Mouse (Mus musculus) intestine, postnatal 0 days (tissue): ENCODE results near the gene Hecw2. TPM values are rescaled to one million over a fixed set of nuclear protein-coding genes. Genes with fewer than 3 reads are reported as not detected.

ENCODE experiments used
- ATAC-seq: fragments of 200-750 bp; cut with Nextera tagmentation; 2 replicates; pipeline ENCODE4 v1.8.0; 2017; ENCODE audit warnings: mild to moderate bottlenecking, moderate TSS enrichment, moderate library complexity
- H3K27ac ChIP-seq: fragments of 300-500 bp; sonication (generic); 2 replicates; pipeline ENCODE4 v1.5.1; 2014; ENCODE audit warnings: mild to moderate bottlenecking, low read depth, low read length, moderate library complexity
- H3K27me3 ChIP-seq: fragments of 300-500 bp; sonication (generic); replicated peaks from 2 replicates; pipeline ENCODE4 v1.6.1; 2014; ENCODE audit warnings: low read length, mixed read lengths; ENCODE audit not compliant: control insufficient read depth, insufficient read depth
- H3K36me3 ChIP-seq: fragments of 300-500 bp; sonication (generic); 2 replicates; pipeline ENCODE4 v1.6.1; 2014; ENCODE audit warnings: mild to moderate bottlenecking, moderate library complexity; ENCODE audit not compliant: control insufficient read depth, insufficient read depth
- H3K4me1 ChIP-seq: fragments of 300-500 bp; sonication (generic); replicated peaks from 2 replicates; pipeline ENCODE4 v1.6.1; 2014; ENCODE audit warnings: antibody characterized with exemption, low read length, mixed read lengths; ENCODE audit not compliant: control insufficient read depth, insufficient read depth
- H3K4me2 ChIP-seq: fragments of 300-500 bp; sonication (generic); replicated peaks from 2 replicates; pipeline ENCODE4 v1.6.1; 2014; ENCODE audit warnings: low read depth, mild to moderate bottlenecking, moderate library complexity
- H3K4me3 ChIP-seq: fragments of 300-500 bp; sonication (generic); 2 replicates; pipeline ENCODE4 v1.5.1; 2014; ENCODE audit warnings: low read depth, low read length
- H3K9ac ChIP-seq: fragments of 300-500 bp; sonication (generic); 2 replicates; pipeline ENCODE4 v1.6.1; 2014; ENCODE audit warnings: mild to moderate bottlenecking, low read depth, low read length
- H3K9me3 ChIP-seq: fragments of 300-500 bp; sonication (generic); 2 replicates; pipeline ENCODE4 v1.6.1; 2016; ENCODE audit warnings: mixed run types; ENCODE audit not compliant: control insufficient read depth
- CTCF ChIP-seq: sonication (generic); IDR thresholded peaks from 2 replicates; pipeline ENCODE4 v1.5.1; 2016; ENCODE audit warnings: low read depth, mild to moderate bottlenecking, control low read depth, antibody characterized with exemption, moderate library complexity
- WGBS: fragments of 180-500 bp; shearing (Covaris S2); extraction: QIAGEN DNeasy Blood & Tissue Kit; methylation state at CpG from one replicate; pipeline ENCODE4 v1.1.7; 2014; 5-methylcytosine and 5-hydroxymethylcytosine counted together
- polyA plus RNA-seq: library from polyadenylated mRNA; unstranded; fragments of >200 nt; fragmentation: Nextera tagmentation; extraction: Ambion mirVana; gene quantifications from 2 replicates; pipeline ENCODE4 v1.2.1, GENCODE M21; 2015

Gene Hecw2
- polyA plus RNA-seq, 1 experiment from 2014 or later: 0.69 TPM

- Histone ChIP-seq H3K9me3 (no peaks in the 10 kb centered on the region), H3K4me1 (no peaks in the 10 kb centered on the region), H3K4me2 (no peak overlapping the region), H3K36me3 (no peaks in the 10 kb centered on the region), H3K9ac (no peak overlapping the region), H3K27ac (no peak overlapping the region), H3K27me3 (no peaks in the 10 kb centered on the region), H3K4me3 (no peak overlapping the region)
- 41% methylated on average over 5 of the region's 5 CpGs for WGBS
- no peak for ATAC-seq
- TF ChIP-seq CTCF: no peak
Measured at GRCm38 (mm10) chr1:54005860-54006386, 189.0 kb downstream of the Hecw2 start.

GRCm38 (mm10) chr1:54003288-54003687 lies 191.7 kb downstream of the Hecw2 start:
- no peak for TF ChIP-seq CTCF
- no peaks in the 10 kb centered on the region for H3K36me3 ChIP-seq
- H3K27ac ChIP-seq: no peak overlapping the region
- H3K4me2 ChIP-seq: no peak overlapping the region
- H3K9me3 ChIP-seq: no peaks in the 10 kb centered on the region
- no peak overlapping the region for H3K9ac ChIP-seq
- H3K27me3 ChIP-seq: no peaks in the 10 kb centered on the region
- no peak for ATAC-seq
- no peaks in the 10 kb centered on the region for H3K4me1 ChIP-seq
- no peak overlapping the region for H3K4me3 ChIP-seq
- WGBS: 62% methylated on average over 3 of the region's 3 CpGs

DNA sequence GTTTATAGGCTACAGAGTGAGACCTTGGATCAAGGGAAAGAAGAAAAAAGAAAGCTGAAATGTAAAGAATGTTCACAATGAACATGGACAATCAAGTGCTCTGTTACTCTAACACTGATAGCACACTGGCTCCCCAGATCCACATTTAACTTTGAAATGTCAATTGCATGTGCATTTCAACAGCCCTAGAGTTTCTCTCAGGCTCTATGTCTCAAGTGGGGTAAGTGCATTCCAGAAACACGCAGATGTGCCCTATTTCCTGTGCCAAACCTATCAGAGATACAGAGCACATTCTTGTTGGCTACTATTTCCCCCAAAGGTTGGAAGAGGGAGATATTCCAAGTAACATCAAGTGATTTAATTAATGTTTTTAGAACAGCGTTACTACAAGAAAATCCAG lies 192.9 kb downstream of the Hecw2 start:
- H3K4me3 ChIP-seq: no peak overlapping the region
- no peaks in the 10 kb centered on the region for H3K4me1 ChIP-seq
- no peaks in the 10 kb centered on the region for H3K27me3 ChIP-seq
- ATAC-seq: no peak
- H3K9ac ChIP-seq: no peak overlapping the region
- no peak for TF ChIP-seq CTCF
- WGBS: 87% methylated on average over 2 of the region's 2 CpGs
- no peak overlapping the region for H3K4me2 ChIP-seq
- H3K9me3 ChIP-seq: no peaks in the 10 kb centered on the region
- H3K36me3 ChIP-seq: no peaks in the 10 kb centered on the region
- no peak overlapping the region for H3K27ac ChIP-seq

- no peak overlapping the region for H3K27ac ChIP-seq
- no peaks in the 10 kb centered on the region for H3K4me1 ChIP-seq
- no peaks in the 10 kb centered on the region for H3K27me3 ChIP-seq
- no peak for ATAC-seq
- H3K4me2 ChIP-seq: no peak overlapping the region
- TF ChIP-seq CTCF: no peak
- 90% methylated on average over 1 of the region's 1 CpGs for WGBS
- no peak overlapping the region for H3K4me3 ChIP-seq
- H3K9ac ChIP-seq: no peak overlapping the region
- no peaks in the 10 kb centered on the region for H3K36me3 ChIP-seq
- H3K9me3 ChIP-seq: no peaks in the 10 kb centered on the region
Measured at GRCm38 (mm10) chr1:53997239-53997638, 197.7 kb downstream of the Hecw2 start.

- whole genome bisulfite sequencing: 57% methylated on average over 8 of the region's 8 CpGs
- Histone ChIP-seq H3K4me3 (no peak overlapping the region), H3K27ac (no peak overlapping the region)
Measured at GRCm38 (mm10) chr1:53986185-53986892, 208.6 kb downstream of the Hecw2 start.

GRCm38 (mm10) chr1:53978514-53978831 lies 216.5 kb downstream of the Hecw2 start:
- no peak for ATAC-seq

More at GRCm38 (mm10) chr1:53986185-53986892, 208.6 kb downstream of the Hecw2 start:
- H3K4me2 ChIP-seq: no peak overlapping the region
- no peaks in the 10 kb centered on the region for H3K27me3 ChIP-seq
- no peaks in the 10 kb centered on the region for H3K9me3 ChIP-seq
- TF ChIP-seq CTCF: 0 out of 2 replicates have a peak, but pooled peaks have one; percentile 8
- no peaks in the 10 kb centered on the region for H3K4me1 ChIP-seq
- no peaks in the 10 kb centered on the region for H3K36me3 ChIP-seq
- no peak for ATAC-seq
- H3K9ac ChIP-seq: no peak overlapping the region

More at GRCm38 (mm10) chr1:53978514-53978831, 216.5 kb downstream of the Hecw2 start:
- no peak for TF ChIP-seq CTCF
- Histone ChIP-seq H3K27me3 (no peaks in the 10 kb centered on the region), H3K4me1 (no peaks in the 10 kb centered on the region), H3K36me3 (no peaks in the 10 kb centered on the region), H3K9me3 (no peaks in the 10 kb centered on the region), H3K4me2 (no peak overlapping the region), H3K27ac (no peak overlapping the region), H3K9ac (no peak overlapping the region), H3K4me3 (no peak overlapping the region)
- WGBS: 78% methylated on average over 2 of the region's 2 CpGs
